Mouse (Mus musculus): Measurements from ENCODE around the gene Ciapin1.

Ciapin1 gene

DNA sequence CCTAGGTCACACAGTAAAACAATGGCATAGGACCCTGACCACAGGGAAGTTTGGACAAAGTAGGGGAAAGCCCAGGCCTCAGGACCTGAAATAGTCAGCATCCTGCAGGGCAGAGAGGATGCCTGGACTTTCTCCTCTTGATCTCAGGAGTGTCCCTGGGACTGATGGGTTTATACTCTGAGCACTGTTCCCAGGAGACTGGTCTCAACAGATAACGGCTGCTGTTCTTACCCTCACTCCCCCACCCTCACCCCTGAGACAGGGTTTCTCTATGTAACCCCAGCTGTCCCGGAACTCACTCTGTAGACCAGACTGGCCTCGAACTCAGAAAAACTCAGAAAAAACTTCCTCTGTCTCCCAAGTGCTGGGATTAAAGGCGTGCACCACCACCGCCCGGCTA, 29.8 kb downstream of the Ciapin1 start:
- 92% methylated on average over 6 of the region's 6 CpGs for WGBS

GRCm38 (mm10) chr8:94807506-94807905, 30.7 kb downstream of the Ciapin1 start:
- WGBS = 64% methylated on average over 7 of the region's 7 CpGs

DNA sequence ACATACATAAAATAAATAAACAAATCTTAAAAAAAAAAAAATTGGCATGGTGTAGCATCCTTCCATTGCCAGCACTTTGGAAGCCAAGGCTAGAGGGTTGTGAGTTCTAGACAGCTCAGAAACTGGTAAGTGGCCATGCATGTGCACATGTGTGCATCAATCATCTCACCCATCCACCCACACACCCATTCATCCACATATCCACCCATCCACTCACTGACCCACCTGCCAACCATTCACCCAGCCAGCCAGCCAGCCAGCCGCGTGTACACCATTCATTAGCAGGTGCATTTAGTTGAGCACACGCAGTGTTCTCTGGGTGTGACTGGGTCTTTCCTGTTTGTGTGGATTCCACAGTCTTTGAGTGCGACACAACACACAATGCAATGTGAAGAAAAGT, 32.3 kb downstream of the Ciapin1 start:
- WGBS = 80% methylated on average over 4 of the region's 4 CpGs

- WGBS = 82% methylated on average over 10 of the region's 10 CpGs
These were observed 33.4 kb downstream of the Ciapin1 start for GRCm38 (mm10) chr8:94804546-94805340.

DNA sequence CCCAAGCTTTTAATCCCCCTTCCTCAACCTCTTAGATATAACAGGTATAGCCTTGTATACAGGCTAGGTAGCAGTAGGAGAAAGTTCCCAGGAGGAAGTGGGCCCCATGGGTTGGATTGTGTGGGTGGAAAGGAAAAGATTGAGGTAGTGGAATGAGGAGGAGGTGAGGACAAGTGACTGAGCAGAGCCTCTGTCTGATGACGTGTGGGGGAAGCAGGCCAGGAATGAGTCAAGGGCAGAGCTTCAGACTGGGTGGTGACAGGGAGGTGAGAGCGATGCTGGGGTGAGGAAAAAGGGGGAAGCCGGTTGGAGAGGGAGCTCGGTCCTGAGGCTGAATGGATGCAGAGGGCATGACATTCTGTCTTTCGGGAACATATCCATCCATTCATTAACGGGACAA, 34.6 kb downstream of the Ciapin1 start:
- WGBS = 55% methylated on average over 6 of the region's 6 CpGs

DNA sequence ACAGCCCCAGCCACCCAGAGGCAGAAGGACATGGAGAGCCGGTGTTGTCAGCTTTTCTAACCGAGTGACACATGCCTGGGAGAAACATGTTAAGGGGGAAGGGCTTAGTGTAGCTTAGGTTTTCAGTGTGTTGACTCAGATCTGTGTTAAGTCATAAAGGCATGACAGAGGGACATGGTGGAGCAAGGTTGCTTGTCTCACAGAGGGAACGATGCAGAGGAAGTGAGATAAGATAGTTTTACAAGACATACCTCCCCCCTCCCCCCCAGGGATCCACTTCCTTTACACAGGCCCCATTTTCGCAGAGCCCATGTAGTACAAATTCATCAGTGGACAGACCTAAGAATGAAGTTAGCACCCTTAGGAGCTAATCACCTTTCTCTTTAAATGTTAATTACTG, 35.8 kb downstream of the Ciapin1 start:
- 50% methylated on average over 4 of the region's 4 CpGs for WGBS

- 17% methylated on average over 14 of the region's 14 CpGs for WGBS
These were observed 36.7 kb downstream of the Ciapin1 start for GRCm38 (mm10) chr8:94801293-94802095.

- 34% methylated on average over 7 of the region's 7 CpGs for WGBS
These were observed 37.7 kb downstream of the Ciapin1 start for GRCm38 (mm10) chr8:94800278-94800968.

DNA sequence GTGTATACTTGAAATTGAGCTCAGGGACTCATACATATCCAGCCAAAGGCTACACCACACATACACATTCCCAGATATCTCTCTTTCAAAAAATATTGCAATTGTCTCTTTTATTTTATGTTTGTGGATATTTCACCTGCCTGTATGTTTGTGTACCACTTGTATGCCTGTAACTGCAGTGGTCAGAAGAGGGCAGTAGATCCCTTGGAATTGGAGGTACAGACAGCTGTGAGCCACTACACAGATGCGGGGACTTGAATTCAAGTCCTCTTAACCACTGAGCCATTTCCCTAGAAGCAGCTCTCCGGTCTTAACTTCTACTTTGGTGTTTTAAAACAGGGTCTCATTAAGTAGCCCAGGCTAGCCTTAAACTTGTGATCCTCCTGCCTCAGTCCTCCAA, 43.4 kb downstream of the Ciapin1 start:
- WGBS = 94% methylated on average over 2 of the region's 2 CpGs

GRCm38 (mm10) chr8:94794368-94794767, 43.8 kb downstream of the Ciapin1 start:
- 91% methylated on average over 4 of the region's 4 CpGs for WGBS

- WGBS = 79% methylated on average over 10 of the region's 10 CpGs
These were observed 48.8 kb downstream of the Ciapin1 start for GRCm38 (mm10) chr8:94789256-94789955.

- WGBS = 71% methylated on average over 15 of the region's 15 CpGs
These were observed 50.3 kb downstream of the Ciapin1 start for GRCm38 (mm10) chr8:94787524-94788501.

GRCm38 (mm10) chr8:94785995-94786595, 52.1 kb downstream of the Ciapin1 start:
- WGBS = 70% methylated on average over 6 of the region's 6 CpGs

DNA sequence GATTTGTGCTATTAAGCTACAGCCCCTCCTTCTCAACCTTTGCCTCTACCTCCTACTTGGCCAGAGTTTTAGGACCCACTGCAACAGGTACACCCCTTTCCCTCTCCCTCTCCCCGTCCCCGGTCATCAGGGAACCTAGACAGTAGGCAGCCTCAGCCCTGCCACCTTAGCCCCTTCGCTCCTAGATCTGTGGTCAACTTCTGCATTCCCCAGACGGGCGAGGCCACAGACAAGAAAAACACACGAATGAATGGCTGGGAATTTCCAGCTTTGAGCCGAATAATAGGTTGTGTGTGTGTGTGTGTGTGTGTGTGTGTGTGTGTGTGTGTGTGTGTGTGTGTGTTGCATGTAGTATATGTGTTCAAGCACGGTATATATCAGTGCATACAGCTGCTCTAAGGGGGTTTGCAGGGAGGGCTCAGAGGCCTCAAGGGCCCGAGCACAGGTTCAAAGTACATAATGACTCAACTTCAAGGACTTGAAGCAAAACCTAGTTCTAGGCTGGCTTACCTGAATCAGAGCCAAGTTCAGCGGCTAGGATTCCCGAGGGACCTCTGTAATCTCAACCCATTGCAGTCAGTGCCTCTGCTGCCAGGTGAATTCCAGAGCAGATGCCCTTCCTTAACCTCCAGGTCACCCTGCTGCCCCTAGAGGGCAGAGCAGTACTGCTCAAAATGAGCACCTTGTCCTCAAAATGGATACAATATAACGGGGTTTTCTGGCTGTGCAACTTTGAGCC, 52.7 kb downstream of the Ciapin1 start:
- 60% methylated on average over 12 of the region's 12 CpGs for WGBS

DNA sequence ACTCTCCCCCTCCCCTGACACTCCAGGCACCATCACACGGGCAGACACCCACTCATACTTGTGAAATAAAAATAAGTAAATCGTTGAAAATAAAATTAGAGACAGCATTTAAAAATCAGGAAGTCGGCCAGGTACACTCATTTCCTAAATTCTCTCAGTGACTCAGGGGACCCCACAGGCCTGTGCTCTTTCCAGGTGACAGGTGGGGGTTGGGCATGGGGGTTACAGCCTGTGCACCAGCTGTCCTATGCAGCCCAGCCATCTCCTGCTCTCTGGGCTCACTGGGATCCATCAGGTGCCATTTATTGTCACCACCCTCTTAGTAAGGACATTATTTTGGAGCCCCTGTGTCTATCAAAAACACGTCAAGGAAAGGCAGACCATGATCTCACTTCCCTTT, 54.3 kb downstream of the Ciapin1 start:
- WGBS = 28% methylated on average over 4 of the region's 4 CpGs

DNA sequence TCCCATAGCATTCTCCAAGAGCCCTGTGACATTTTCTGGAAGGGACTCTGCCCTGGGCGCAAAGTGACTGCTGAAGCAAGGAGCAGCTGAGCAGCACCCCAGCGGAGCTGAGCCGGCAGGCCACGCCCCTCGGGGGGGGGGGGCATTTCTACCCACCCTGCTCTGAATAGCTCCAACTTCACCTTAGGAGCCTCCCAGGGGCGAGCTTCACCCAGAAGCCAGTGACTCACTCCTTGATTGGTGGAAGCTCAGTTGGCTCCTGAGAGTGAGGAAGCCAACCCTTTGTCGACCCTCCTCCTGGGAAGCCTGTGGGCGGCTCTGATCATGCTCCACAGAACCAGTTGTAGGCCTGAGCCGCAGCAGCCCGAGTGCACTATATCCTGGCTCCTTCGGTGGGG, 56.3 kb downstream of the Ciapin1 start:
- WGBS = 23% methylated on average over 11 of the region's 11 CpGs

GRCm38 (mm10) chr8:94781155-94781837, 56.9 kb downstream of the Ciapin1 start:
- 60% methylated on average over 7 of the region's 7 CpGs for WGBS

DNA sequence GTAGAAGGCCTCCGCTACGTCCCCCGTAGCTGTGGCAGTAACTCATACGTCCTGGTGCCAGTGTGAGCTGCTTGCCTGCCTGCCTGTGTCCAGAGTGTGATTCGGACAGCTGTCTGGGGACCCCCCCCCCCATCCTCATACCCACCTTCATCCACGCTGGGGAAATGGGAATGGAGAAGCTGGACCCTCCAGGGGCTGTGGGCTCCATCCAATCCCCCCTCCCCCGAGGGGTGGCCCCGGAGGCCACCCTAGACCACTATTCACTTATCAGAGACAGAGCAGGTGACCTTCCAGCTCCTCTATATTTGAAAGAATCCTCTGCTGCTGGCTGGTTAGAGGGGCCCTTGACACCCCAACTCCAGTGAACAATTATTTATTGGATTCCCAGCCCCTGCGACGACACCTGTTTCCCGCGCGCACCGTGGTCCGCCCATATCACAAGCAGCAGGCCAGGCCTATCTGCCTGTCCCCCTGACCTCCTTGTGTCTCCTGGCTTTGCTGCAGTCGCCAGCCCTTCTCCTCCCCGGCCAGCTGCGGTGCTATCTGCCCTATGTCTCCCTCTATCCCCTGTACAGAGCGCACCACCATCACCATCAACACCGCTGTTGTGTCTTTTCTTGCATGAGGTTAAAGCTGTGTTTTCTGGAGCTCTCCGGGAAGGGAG, 57.5 kb downstream of the Ciapin1 start:
- 83% methylated on average over 21 of the region's 21 CpGs for WGBS
